Mouse (Mus musculus) limb, embryonic 10.5 days (tissue): ENCODE data around the gene Aldh4a1. TPM values are rescaled to one million over a fixed set of nuclear protein-coding genes. Genes with fewer than 3 reads are reported as not detected.
A peak's percentile ranks its signal among the peaks of the same experiment; 100 is the strongest.

Experiments used
- DNase-seq: peaks from one replicate; pipeline ENCODE4 v3.0.0-alpha.2; 2017; ENCODE audit warnings: low spot score
- H3K27ac ChIP-seq: fragments of 300-500 bp; sonication (generic); 2 replicates; pipeline ENCODE4 v1.5.1; 2016; ENCODE audit warnings: mild to moderate bottlenecking
- H3K27me3 ChIP-seq: fragments of 300-500 bp; sonication (generic); 2 replicates; pipeline ENCODE4 v1.6.1; 2016; ENCODE audit warnings: low read depth, mild to moderate bottlenecking; ENCODE audit not compliant: poor library complexity, severe bottlenecking
- H3K36me3 ChIP-seq: fragments of 300-500 bp; sonication (generic); 2 replicates; pipeline ENCODE4 v1.6.1; 2016; ENCODE audit warnings: mild to moderate bottlenecking, moderate library complexity
- H3K4me1 ChIP-seq: fragments of 300-500 bp; sonication (generic); 2 replicates; pipeline ENCODE4 v1.6.1; 2016
- H3K4me3 ChIP-seq: fragments of 300-500 bp; sonication (generic); 2 replicates; pipeline ENCODE4 v1.5.1; 2016; ENCODE audit warnings: mild to moderate bottlenecking, moderate library complexity
- H3K9me3 ChIP-seq: fragments of 300-500 bp; sonication (generic); replicated peaks from 2 replicates; pipeline ENCODE4 v1.6.1; 2016; ENCODE audit warnings: mild to moderate bottlenecking
- WGBS: fragments of 180-500 bp; shearing (Covaris S2); methylation state at CpG from one replicate; pipeline ENCODE4 v1.1.7; 2016; 5-methylcytosine and 5-hydroxymethylcytosine counted together
- polyA plus RNA-seq: library from polyadenylated mRNA; unstranded; fragments of >200 nt; fragmentation: Nextera tagmentation; extraction: Ambion mirVana; gene quantifications from 2 replicates; pipeline ENCODE4 v1.2.1, GENCODE M21; 2016

The Aldh4a1 gene
- polyA plus RNA-seq, 1 experiment from 2014 or later = 26.0 TPM

DNA sequence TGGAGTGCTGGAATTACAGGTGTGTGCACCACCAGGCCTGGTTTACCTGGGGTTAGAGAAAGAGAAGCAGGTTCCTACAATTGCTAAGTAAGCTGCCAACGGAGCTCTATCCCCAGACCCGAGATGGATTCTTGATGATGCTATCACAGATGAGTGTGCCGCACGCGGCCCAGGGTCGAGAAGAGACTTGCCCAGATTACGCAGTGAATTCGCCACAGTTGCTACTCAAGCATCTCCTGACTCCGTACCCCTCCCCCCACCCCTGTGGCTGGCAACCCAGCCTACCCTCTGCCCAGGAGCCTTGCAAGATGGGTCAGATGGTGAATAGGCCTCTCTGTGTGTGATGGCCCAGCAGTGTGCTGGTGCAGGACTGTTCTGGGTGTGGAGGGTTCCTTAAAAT is 26.0 kb upstream of the Aldh4a1 start:
- no peaks in the 10 kb centered on the region for H3K36me3 ChIP-seq
- no peaks in the 10 kb centered on the region for H3K27me3 ChIP-seq
- no peaks in the 10 kb centered on the region for H3K9me3 ChIP-seq
- 0 out of 2 replicates have a peak overlapping the region, but pooled peaks have one; percentile 39 for H3K4me3 ChIP-seq
- H3K27ac ChIP-seq = peak overlapping the region; percentile 91
- peaks cover 100% of the 10 kb centered on the region for H3K4me1 ChIP-seq
- 27% methylated on average over 9 of the region's 9 CpGs for WGBS
- peak; percentile 59 for DNase-seq

DNA sequence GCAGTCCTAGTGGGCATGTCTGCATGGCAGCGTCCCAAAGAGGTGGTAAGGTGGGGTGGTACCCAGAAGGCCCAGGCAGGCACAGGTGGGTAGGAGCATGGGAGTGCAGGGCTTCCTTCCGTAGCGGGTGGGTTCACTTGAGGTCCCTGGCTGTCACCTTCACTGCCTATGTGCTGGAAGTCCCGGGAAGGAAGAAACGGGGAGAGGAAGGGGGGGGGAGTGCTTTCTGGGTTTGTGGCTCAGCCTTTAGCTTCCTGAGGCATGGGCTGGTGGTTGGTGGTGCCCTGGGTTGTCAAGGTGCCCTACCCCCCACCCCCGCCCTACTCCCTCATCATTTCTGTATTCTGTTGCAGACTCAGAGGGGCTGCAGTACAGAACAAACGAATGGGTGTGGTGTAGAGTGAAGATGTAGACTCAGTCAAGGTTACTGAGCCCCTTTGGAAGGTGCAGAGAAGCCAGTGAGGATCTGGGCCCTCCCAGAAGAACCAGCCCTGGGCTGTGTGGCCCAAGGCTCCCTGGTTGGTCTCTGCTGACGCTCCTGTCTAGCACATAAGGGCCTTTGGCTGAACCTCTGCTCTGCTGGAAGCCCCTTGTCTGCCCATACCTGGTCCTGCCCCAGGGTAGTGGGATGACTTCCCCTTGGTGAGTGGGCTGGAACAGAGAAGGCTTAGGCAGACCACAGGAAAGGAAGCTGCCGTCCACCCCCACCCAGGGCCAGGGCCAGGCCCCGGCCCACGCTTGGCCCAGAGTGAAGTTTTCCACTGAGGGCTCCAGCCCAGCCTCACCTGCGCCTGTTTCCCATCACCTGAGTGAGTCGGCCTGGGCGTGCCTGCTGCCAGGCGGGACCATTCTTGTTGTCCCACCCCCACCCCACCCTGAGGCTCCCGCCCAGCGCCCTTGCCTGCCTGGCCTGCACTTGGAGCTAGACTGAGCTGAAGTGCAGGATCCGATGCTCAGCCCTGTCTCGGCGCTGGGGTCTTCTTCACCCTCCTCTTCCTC is 25.1 kb upstream of the Aldh4a1 start:
- H3K27ac ChIP-seq = peak overlapping the region; percentile 91
- peaks cover 100% of the 10 kb centered on the region for H3K4me1 ChIP-seq
- H3K4me3 ChIP-seq = peak overlapping the region; percentile 39
- H3K9me3 ChIP-seq = no peaks in the 10 kb centered on the region
- no peaks in the 10 kb centered on the region for H3K27me3 ChIP-seq
- 49% methylated on average over 20 of the region's 20 CpGs for WGBS
- no peaks in the 10 kb centered on the region for H3K36me3 ChIP-seq
- no peak for DNase-seq

GRCm38 (mm10) chr4:139598356-139598755 is 24.3 kb upstream of the Aldh4a1 start:
- Histone ChIP-seq H3K27ac (peak overlapping the region; percentile 91), H3K4me3 (peak overlapping the region; percentile 39), H3K27me3 (no peaks in the 10 kb centered on the region), H3K4me1 (peaks cover 99% of the 10 kb centered on the region), H3K36me3 (no peaks in the 10 kb centered on the region), H3K9me3 (no peaks in the 10 kb centered on the region)
- no peak for DNase-seq
- 25% methylated on average over 13 of the region's 13 CpGs for WGBS

GRCm38 (mm10) chr4:139598950-139599518 is 23.6 kb upstream of the Aldh4a1 start:
- peak; percentile 96 for DNase-seq

DNA sequence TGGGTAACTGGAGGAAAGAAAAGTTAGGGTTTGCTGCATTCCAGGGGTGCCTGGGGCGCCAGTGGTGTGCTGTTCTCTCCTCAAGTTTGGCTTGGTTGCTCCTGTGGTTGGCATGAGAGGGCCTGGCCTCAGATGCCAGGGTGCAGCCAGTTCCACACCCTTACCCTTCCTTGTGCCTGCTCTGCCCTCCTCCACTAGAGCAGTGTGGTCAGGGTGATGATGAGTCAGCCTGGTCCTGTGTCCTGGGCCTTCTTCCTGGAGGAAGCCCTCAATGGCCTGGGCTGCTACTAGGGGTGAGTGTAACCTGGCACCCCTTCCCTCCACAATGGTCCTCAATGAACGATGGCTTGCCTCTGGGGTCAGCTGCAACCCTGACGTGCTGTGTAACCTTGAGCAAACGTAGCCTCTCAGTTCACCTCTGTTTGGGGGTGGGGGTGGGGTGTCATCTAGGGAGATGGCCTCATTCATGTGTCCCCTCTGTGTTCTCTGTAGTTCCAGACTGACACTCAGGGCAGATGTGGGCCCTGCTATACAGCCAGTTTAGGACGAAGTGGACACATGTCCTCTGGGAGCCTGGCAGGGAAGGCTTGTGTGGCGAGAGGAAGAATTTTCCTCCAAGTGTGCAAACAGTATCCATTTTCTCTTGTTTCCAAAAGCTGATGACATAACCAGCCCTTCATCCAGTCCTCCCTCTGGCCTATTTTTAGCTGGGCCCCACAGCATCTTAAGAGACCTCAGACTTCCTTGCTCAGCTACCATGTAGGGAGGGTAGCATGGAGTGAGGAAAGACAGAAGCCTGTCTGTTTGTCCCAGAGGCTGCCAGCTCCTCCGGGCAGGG is 20.9 kb upstream of the Aldh4a1 start:
- Histone ChIP-seq H3K27ac (peak overlapping the region; percentile 91), H3K9me3 (no peaks in the 10 kb centered on the region), H3K4me3 (no peak overlapping the region), H3K27me3 (no peaks in the 10 kb centered on the region), H3K4me1 (peaks cover 68% of the 10 kb centered on the region), H3K36me3 (peaks cover 21% of the 10 kb centered on the region)
- no peak for DNase-seq
- 76% methylated on average over 7 of the region's 7 CpGs for WGBS

More at GRCm38 (mm10) chr4:139598950-139599518, 23.6 kb upstream of the Aldh4a1 start:
- H3K36me3 ChIP-seq = no peaks in the 10 kb centered on the region
- H3K9me3 ChIP-seq = no peaks in the 10 kb centered on the region
- H3K4me3 ChIP-seq = peak overlapping the region; percentile 39
- 0% methylated on average over 12 of the region's 12 CpGs for whole genome bisulfite sequencing
- H3K4me1 ChIP-seq = peaks cover 92% of the 10 kb centered on the region
- no peaks in the 10 kb centered on the region for H3K27me3 ChIP-seq
- peak overlapping the region; percentile 91 for H3K27ac ChIP-seq

GRCm38 (mm10) chr4:139602357-139603244 is 20.1 kb upstream of the Aldh4a1 start, which contains the start of gene Gm21969:
Gene Gm21969, plus strand, starts transcription at chr4:139603186.
- Histone ChIP-seq H3K4me3 (no peak within 1 kb of the TSS), H3K36me3 (peaks cover 30% of the 10 kb centered on the region), H3K27me3 (no peaks in the 10 kb centered on the region), H3K4me1 (peaks cover 59% of the 10 kb centered on the region), H3K27ac (peak within 1 kb of the TSS; percentile 91), H3K9me3 (no peaks in the 10 kb centered on the region)
- peak; percentile 64 for DNase-seq
- 56% methylated on average over 14 of the region's 14 CpGs for WGBS

DNA sequence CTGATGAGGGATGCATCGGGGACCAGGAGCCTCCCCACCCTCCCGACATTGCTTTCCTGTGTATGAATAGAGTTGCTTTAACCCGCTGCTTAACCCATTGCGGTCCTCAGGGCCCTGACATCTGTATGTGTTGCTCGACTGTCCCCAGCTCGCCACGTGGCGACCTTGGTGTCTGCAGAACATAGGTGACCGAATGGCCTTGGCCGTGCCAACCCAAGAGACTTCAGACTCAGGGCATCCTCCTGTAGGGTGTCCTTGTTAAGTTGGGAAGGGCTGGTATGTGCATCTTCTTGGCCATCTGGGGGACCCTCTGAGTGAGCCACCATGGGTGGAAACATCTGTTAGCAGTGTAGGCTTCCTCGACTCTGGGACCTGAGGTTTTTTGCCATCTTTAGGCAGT is 17.4 kb upstream of the Aldh4a1 start:
- Histone ChIP-seq H3K4me1 (peaks cover 33% of the 10 kb centered on the region), H3K27me3 (no peaks in the 10 kb centered on the region), H3K9me3 (no peaks in the 10 kb centered on the region), H3K27ac (peak overlapping the region; percentile 40; the same call in 1 of the 2 replicates), H3K36me3 (peaks cover 55% of the 10 kb centered on the region), H3K4me3 (no peak overlapping the region)
- WGBS = 91% methylated on average over 11 of the region's 11 CpGs
- DNase-seq = no peak

GRCm38 (mm10) chr4:139606732-139607131 is 15.9 kb upstream of the Aldh4a1 start:
- 98% methylated on average over 5 of the region's 5 CpGs for WGBS
- peaks cover 25% of the 10 kb centered on the region for H3K4me1 ChIP-seq
- no peak for DNase-seq
- H3K4me3 ChIP-seq = no peak overlapping the region
- peaks cover 56% of the 10 kb centered on the region for H3K36me3 ChIP-seq
- H3K27me3 ChIP-seq = no peaks in the 10 kb centered on the region
- H3K27ac ChIP-seq = no peak overlapping the region
- H3K9me3 ChIP-seq = no peaks in the 10 kb centered on the region

- Histone ChIP-seq H3K36me3 (peaks cover 74% of the 10 kb centered on the region), H3K9me3 (peaks cover 5% of the 10 kb centered on the region; the same call in 1 of the 2 replicates)
- 77% methylated on average over 4 of the region's 4 CpGs for WGBS
These were observed 13.7 kb upstream of the Aldh4a1 start for GRCm38 (mm10) chr4:139608975-139609374.

DNA sequence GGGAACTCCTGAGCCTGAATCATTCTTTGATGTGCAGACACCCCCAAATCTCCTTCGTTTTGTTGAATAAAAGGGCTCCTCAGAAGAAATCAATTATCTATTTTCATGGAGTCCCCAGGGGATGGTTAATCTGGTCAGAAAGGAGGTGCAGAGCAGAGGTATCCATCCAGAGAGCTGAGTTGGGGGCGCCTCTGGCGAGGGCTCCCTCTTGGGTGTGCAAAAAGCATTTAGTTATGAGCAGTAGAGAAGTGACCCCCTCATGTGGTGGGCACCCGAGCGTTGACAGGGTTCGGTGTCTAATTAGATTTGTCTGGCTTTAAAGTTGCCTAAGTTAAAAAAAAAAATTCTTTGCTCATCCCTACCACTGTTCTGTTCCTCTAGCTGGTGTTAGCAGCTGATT is 11.7 kb upstream of the Aldh4a1 start:
- H3K36me3 ChIP-seq = peaks cover 80% of the 10 kb centered on the region
- 65% methylated on average over 6 of the region's 6 CpGs for WGBS
- H3K4me3 ChIP-seq = no peak overlapping the region; the same call in 1 of the 2 replicates
- DNase-seq = no peak
- no peaks in the 10 kb centered on the region for H3K27me3 ChIP-seq
- H3K27ac ChIP-seq = peak overlapping the region; percentile 34; the same call in 1 of the 2 replicates
- peaks cover 5% of the 10 kb centered on the region; the same call in 1 of the 2 replicates for H3K9me3 ChIP-seq
- H3K4me1 ChIP-seq = peaks cover 9% of the 10 kb centered on the region

More at GRCm38 (mm10) chr4:139608975-139609374, 13.7 kb upstream of the Aldh4a1 start:
- Histone ChIP-seq H3K4me3 (no peak overlapping the region), H3K27ac (no peak overlapping the region), H3K4me1 (peaks cover 9% of the 10 kb centered on the region), H3K27me3 (no peaks in the 10 kb centered on the region)
- DNase-seq = no peak

DNA sequence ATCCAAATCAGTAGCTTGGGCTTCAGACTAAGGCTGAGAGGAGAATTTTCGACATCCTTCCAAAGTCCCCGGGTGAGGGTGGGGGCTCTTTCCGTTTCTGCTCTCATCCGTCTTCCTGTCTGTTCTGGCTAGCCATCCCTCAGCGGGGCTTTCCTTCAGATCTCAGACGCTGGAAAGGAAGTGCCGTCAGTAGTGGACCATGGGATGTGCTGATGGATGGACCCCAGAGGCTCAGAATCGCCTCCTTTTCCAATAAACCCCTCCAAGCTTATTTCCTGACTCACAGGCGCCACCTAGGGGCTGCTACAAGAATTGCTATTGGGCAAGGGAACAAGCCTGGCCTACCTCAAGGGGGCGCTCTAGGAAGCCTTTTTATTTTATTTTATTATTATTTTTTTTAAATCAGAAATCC is 11.1 kb upstream of the Aldh4a1 start:
- Histone ChIP-seq H3K27me3 (no peaks in the 10 kb centered on the region), H3K4me3 (peak overlapping the region; percentile 30), H3K36me3 (peaks cover 80% of the 10 kb centered on the region), H3K4me1 (peaks cover 15% of the 10 kb centered on the region), H3K27ac (peak overlapping the region; percentile 34; the same call in 1 of the 2 replicates), H3K9me3 (peaks cover 5% of the 10 kb centered on the region; the same call in 1 of the 2 replicates)
- WGBS = 5% methylated on average over 10 of the region's 10 CpGs
- DNase-seq = peak; percentile 90
